Mouse (Mus musculus) liver, embryonic 11.5 days (tissue): ENCODE results near the gene Zfp36l1. TPM values are rescaled to one million over a fixed set of nuclear protein-coding genes. Genes with fewer than 3 reads are reported as not detected.

ENCODE experiments used
- ATAC-seq: fragments of 200-750 bp; cut with Nextera tagmentation; replicated peaks from 2 replicates; pipeline ENCODE4 v1.8.0; 2017; ENCODE audit warnings: moderate number of reproducible peaks, mild to moderate bottlenecking, moderate TSS enrichment, moderate library complexity; ENCODE audit not compliant: low FRiP score
- DNase-seq: peaks from one replicate; pipeline ENCODE4 v3.0.0-alpha.2; 2017; ENCODE audit warnings: low spot score
- H3K27ac ChIP-seq: fragments of 300-500 bp; sonication (generic); 2 replicates; pipeline ENCODE4 v1.5.1; 2014; ENCODE audit warnings: mild to moderate bottlenecking, low read depth, low read length, control low read depth
- H3K27me3 ChIP-seq: fragments of 300-500 bp; sonication (generic); replicated peaks from 2 replicates; pipeline ENCODE4 v1.6.1; 2014; ENCODE audit warnings: low read length, mixed read lengths; ENCODE audit not compliant: control insufficient read depth, insufficient read depth
- H3K36me3 ChIP-seq: fragments of 300-500 bp; sonication (generic); 2 replicates; pipeline ENCODE4 v1.6.1; 2014; ENCODE audit warnings: mild to moderate bottlenecking, low read length, moderate library complexity, mixed read lengths; ENCODE audit not compliant: control insufficient read depth, insufficient read depth
- H3K4me1 ChIP-seq: fragments of 300-500 bp; sonication (generic); replicated peaks from 2 replicates; pipeline ENCODE4 v1.6.1; 2014; ENCODE audit warnings: low read length, mixed read lengths; ENCODE audit not compliant: control insufficient read depth, insufficient read depth
- H3K4me2 ChIP-seq: fragments of 300-500 bp; sonication (generic); 2 replicates; pipeline ENCODE4 v1.6.1; 2014; ENCODE audit warnings: mild to moderate bottlenecking, control low read depth, moderate library complexity
- H3K4me3 ChIP-seq: fragments of 300-500 bp; sonication (generic); 2 replicates; pipeline ENCODE4 v1.5.1; 2014; ENCODE audit warnings: low read depth, low read length, control low read depth
- H3K9ac ChIP-seq: fragments of 300-500 bp; sonication (generic); 2 replicates; pipeline ENCODE4 v1.6.1; 2014; ENCODE audit warnings: low read depth, low read length, control low read depth
- H3K9me3 ChIP-seq: fragments of 300-500 bp; sonication (generic); 2 replicates; pipeline ENCODE4 v1.6.1; 2016; ENCODE audit warnings: low read length, inconsistent platforms, mixed read lengths; ENCODE audit not compliant: control insufficient read depth
- WGBS: fragments of 180-500 bp; shearing (Covaris S2); extraction: QIAGEN DNeasy Blood & Tissue Kit; methylation state at CpG from one replicate; pipeline ENCODE4 v1.1.7; 2014; 5-methylcytosine and 5-hydroxymethylcytosine counted together
- polyA plus RNA-seq: library from polyadenylated mRNA; unstranded; fragments of >200 nt; fragmentation: Nextera tagmentation; extraction: Ambion mirVana; gene quantifications from 2 replicates; pipeline ENCODE4 v1.2.1, GENCODE M21; 2014

Zfp36l1 gene
- polyA plus RNA-seq, 1 experiment from 2014 or later = 72.7 TPM

GRCm38 (mm10) chr12:80082730-80083129 lies 30.1 kb downstream of the Zfp36l1 start:
- H3K27ac ChIP-seq = peak overlapping the region; percentile 85
- H3K36me3 ChIP-seq = no peaks in the 10 kb centered on the region
- no peak overlapping the region for H3K9ac ChIP-seq
- H3K27me3 ChIP-seq = no peaks in the 10 kb centered on the region
- no peak overlapping the region for H3K4me3 ChIP-seq
- H3K4me1 ChIP-seq = peaks cover 37% of the 10 kb centered on the region
- ATAC-seq (peak; percentile 67), DNase-seq (no peak)
- no peaks in the 10 kb centered on the region for H3K9me3 ChIP-seq
- H3K4me2 ChIP-seq = no peak overlapping the region
- WGBS = 77% methylated on average over 4 of the region's 4 CpGs

DNA sequence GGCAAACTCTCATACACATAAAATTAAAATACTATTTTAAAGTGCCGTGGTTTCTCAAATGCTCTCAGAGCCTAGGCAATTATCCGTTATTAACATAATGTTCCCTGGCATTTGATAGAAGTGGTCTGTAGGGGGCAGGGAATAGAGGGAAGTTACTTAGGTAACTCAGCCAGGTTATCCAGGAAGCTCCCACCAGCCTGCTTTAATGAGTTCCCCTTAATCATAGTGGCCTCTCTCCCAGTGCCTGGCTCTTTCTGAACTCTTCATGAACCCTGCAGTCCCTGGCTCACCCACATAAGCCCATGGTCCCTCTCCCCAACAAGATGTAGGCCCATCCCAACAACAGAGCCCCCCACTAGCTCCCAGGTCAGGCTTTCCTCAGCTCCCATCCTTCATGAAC lies 31.4 kb downstream of the Zfp36l1 start:
- DNase-seq (no peak), ATAC-seq (no peak)
- peaks cover 36% of the 10 kb centered on the region for H3K4me1 ChIP-seq
- no peaks in the 10 kb centered on the region for H3K27me3 ChIP-seq
- no peak overlapping the region for H3K9ac ChIP-seq
- H3K27ac ChIP-seq = no peak overlapping the region
- no peaks in the 10 kb centered on the region for H3K36me3 ChIP-seq
- no peak overlapping the region for H3K4me3 ChIP-seq
- WGBS = 87% methylated on average over 2 of the region's 2 CpGs
- no peaks in the 10 kb centered on the region for H3K9me3 ChIP-seq
- no peak overlapping the region for H3K4me2 ChIP-seq

- no peak for ATAC-seq
- WGBS = 76% methylated on average over 4 of the region's 4 CpGs
Measured at GRCm38 (mm10) chr12:80079937-80080336, 32.9 kb downstream of the Zfp36l1 start.

DNA sequence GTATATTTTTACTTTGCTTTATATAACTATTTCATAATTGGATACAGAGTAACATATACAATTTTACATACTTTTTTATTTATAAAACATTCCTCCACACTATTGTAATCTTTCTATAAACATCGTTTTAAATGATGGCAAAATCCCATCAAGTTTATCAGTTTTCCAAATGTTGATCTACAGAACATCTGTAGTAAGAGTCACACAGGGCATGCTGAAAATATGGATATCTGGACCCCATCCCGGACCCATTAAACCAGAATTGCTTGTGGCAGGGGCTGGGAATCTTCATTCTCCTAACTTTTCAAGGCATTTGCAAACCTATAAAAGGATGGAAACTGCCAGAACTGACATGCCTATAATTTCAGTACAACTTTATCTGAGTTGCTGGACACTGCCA lies 38.5 kb downstream of the Zfp36l1 start:
- Histone ChIP-seq H3K4me1 (no peaks in the 10 kb centered on the region), H3K4me3 (no peak overlapping the region), H3K27me3 (no peaks in the 10 kb centered on the region), H3K4me2 (no peak overlapping the region), H3K36me3 (no peaks in the 10 kb centered on the region), H3K27ac (no peak overlapping the region), H3K9me3 (no peaks in the 10 kb centered on the region), H3K9ac (no peak overlapping the region)
- ATAC-seq = no peak
- DNase-seq = no peak
- 70% methylated on average over 2 of the region's 2 CpGs for WGBS

More at GRCm38 (mm10) chr12:80079937-80080336, 32.9 kb downstream of the Zfp36l1 start:
- no peaks in the 10 kb centered on the region for H3K27me3 ChIP-seq
- no peak overlapping the region for H3K27ac ChIP-seq
- no peaks in the 10 kb centered on the region for H3K36me3 ChIP-seq
- H3K4me3 ChIP-seq = no peak overlapping the region
- no peak for DNase-seq
- H3K4me1 ChIP-seq = peaks cover 32% of the 10 kb centered on the region
- H3K9ac ChIP-seq = no peak overlapping the region
- no peaks in the 10 kb centered on the region for H3K9me3 ChIP-seq
- no peak overlapping the region for H3K4me2 ChIP-seq

GRCm38 (mm10) chr12:80070534-80071287 lies 42.1 kb downstream of the Zfp36l1 start:
- H3K4me2 ChIP-seq = no peak overlapping the region
- WGBS = 67% methylated on average over 8 of the region's 8 CpGs
- ATAC-seq (no peak), DNase-seq (no peak)
- no peak overlapping the region for H3K4me3 ChIP-seq
- no peaks in the 10 kb centered on the region for H3K27me3 ChIP-seq
- no peaks in the 10 kb centered on the region for H3K9me3 ChIP-seq
- no peaks in the 10 kb centered on the region for H3K4me1 ChIP-seq
- no peak overlapping the region for H3K27ac ChIP-seq
- H3K36me3 ChIP-seq = no peaks in the 10 kb centered on the region
- no peak overlapping the region for H3K9ac ChIP-seq

DNA sequence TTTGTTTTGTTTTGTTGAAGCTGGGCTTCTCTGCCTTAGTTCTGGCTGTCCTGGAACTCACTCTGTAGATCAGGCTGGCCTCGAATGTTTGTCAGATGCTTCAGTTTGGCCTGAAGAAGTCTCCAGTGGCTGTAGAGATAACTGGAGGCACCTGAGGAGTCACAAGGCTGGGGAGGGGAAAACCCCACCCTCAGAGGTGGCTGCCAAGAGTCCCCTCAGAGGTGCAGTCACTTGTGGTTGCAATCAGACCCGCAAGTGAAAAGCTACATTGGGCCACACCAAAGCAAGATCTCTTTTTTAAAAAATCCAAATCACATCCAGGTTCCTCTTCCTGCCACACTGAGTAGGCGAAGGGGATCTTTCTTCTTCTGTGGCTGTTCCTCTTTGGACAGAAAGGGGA lies 43.8 kb downstream of the Zfp36l1 start:
- no peak overlapping the region for H3K27ac ChIP-seq
- no peaks in the 10 kb centered on the region for H3K36me3 ChIP-seq
- H3K27me3 ChIP-seq = no peaks in the 10 kb centered on the region
- H3K9ac ChIP-seq = no peak overlapping the region
- H3K4me3 ChIP-seq = no peak overlapping the region
- ATAC-seq (no peak), DNase-seq (no peak)
- 76% methylated on average over 3 of the region's 3 CpGs for WGBS
- 0 out of 2 replicates have a peak, but pooled peaks cover 3% of the 10 kb centered on the region for H3K4me1 ChIP-seq
- H3K4me2 ChIP-seq = no peak overlapping the region
- H3K9me3 ChIP-seq = no peaks in the 10 kb centered on the region

DNA sequence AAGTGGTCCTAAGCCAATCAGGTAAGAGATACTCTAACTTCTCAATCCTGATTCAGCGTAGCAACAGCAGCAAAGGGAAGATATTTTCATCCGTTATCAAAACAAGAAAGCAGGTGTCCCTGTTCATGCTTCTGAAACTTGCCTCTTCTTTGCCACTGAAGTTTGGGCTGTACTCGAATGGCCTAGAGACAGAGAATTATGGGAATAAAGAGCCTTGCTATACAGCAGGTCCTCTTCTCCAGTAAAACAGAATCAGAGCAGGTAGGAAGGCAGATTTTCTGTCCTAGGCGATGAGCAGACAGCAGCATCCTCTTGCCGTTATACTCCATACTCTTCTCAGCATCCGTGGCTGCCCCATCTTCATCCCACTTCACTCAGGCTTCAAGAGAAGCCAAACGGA lies 44.8 kb downstream of the Zfp36l1 start:
- ATAC-seq (no peak), DNase-seq (no peak)
- Histone ChIP-seq H3K27ac (no peak overlapping the region), H3K9ac (no peak overlapping the region), H3K27me3 (no peaks in the 10 kb centered on the region), H3K4me1 (peaks cover 11% of the 10 kb centered on the region), H3K9me3 (no peaks in the 10 kb centered on the region), H3K4me2 (no peak overlapping the region), H3K4me3 (no peak overlapping the region), H3K36me3 (no peaks in the 10 kb centered on the region)
- 73% methylated on average over 7 of the region's 7 CpGs for WGBS

DNA sequence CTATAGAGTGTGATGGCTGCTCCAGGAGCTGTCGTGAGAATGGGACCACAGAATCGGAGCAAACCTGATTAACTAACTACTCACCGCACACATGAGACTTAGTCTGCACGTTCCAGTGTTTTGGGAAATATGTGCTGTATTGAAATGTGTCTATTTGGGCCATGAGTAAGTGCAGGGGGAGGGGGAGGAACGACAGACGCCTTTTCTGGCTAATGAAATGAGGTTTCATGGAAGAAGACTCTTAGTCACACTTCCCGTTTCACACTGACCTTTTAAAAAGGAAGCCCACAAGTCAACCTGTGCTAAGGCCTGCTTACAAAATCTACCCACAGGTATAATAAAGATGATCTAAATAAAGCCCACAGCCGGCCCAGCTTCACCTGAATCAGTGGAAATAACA lies 47.8 kb downstream of the Zfp36l1 start:
- H3K4me2 ChIP-seq = no peak overlapping the region
- no peak overlapping the region for H3K27ac ChIP-seq
- no peaks in the 10 kb centered on the region for H3K27me3 ChIP-seq
- no peaks in the 10 kb centered on the region for H3K36me3 ChIP-seq
- ATAC-seq = no peak
- H3K4me1 ChIP-seq = peaks cover 40% of the 10 kb centered on the region
- no peak overlapping the region for H3K4me3 ChIP-seq
- no peak overlapping the region for H3K9ac ChIP-seq
- DNase-seq = no peak
- WGBS = 61% methylated on average over 8 of the region's 8 CpGs
- H3K9me3 ChIP-seq = no peaks in the 10 kb centered on the region

DNA sequence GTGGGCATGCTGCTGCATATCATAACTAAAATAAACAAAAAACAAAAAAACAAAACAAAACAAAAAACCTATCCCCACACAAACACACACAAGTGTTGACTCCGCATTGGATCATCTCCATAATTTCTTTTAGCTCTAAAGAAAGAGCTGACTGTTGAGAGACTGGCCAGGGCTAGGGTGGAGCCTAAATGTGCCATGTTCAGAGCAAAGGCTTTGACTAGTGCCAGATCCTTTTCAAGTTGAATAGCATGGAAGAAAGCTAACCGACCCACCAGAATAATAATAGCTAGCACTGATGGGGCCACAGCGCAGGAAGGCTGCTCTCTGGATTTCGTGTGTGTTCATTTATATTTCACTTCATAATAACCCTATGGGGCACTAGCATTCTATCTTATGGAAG lies 48.5 kb downstream of the Zfp36l1 start:
- H3K4me2 ChIP-seq = no peak overlapping the region
- 0 out of 2 replicates have a peak overlapping the region, but pooled peaks have one; percentile 16 for H3K27ac ChIP-seq
- no peaks in the 10 kb centered on the region for H3K27me3 ChIP-seq
- peaks cover 43% of the 10 kb centered on the region for H3K4me1 ChIP-seq
- H3K36me3 ChIP-seq = no peaks in the 10 kb centered on the region
- DNase-seq (no peak), ATAC-seq (no peak)
- H3K9ac ChIP-seq = no peak overlapping the region
- H3K4me3 ChIP-seq = no peak overlapping the region
- no peaks in the 10 kb centered on the region for H3K9me3 ChIP-seq
- 82% methylated on average over 4 of the region's 4 CpGs for WGBS
